Mouse (Mus musculus) heart, postnatal 0 days (tissue): ENCODE measurements around the gene Clybl.

Source experiments
- CTCF ChIP-seq: IDR thresholded peaks from 2 replicates; pipeline ENCODE4 v1.5.1; 2016; ENCODE audit warnings: antibody characterized with exemption, control low read depth, low read depth
- EP300 ChIP-seq: IDR thresholded peaks from 2 replicates; pipeline ENCODE4 v1.6.1; 2016; ENCODE audit warnings: antibody characterized with exemption, low read depth

DNA sequence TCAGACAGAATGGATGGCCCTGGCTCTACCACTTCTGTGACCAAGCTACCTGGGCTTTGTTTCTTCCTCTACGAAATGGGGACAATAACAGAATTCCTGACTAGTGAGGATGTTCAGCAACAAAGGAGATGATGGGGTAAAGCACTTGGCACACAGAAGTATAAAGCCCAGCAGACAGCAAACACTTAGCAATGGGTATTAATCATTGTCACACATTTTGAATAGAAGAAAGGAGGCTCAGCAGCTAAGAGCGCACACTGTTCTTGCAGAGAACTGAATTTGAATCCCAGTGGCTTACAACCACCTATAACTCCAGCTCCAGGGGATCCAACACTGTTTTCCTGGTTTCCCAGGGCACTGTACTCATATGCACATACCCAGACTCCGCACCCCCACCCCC lies 246.2 kb downstream of the Clybl start:
- TF ChIP-seq CTCF: no peak
- no peak for TF ChIP-seq EP300
